Mouse (Mus musculus): ENCODE measurements around the gene Sema3g.

Sema3g gene

DNA sequence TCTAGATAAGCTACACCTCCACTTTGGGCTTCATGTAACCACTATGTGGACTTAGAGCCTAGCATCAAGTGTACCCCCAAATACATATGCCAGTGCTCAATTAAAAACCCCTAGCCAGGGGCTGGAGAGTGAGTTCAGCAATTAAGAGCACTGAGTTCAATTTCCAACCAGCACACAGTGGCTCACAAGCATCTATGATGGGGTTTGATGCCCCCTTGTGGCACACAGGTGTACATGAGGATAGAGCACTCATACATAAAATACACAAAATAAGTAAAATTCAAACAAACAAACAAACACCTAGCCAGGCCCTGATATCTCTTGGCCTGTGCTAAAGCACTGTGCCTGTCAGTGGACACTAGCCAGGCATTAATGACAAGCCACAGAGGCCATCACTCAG, 21.7 kb upstream of the Sema3g start:
- CTCF ChIA-PET, result no interaction called here

DNA sequence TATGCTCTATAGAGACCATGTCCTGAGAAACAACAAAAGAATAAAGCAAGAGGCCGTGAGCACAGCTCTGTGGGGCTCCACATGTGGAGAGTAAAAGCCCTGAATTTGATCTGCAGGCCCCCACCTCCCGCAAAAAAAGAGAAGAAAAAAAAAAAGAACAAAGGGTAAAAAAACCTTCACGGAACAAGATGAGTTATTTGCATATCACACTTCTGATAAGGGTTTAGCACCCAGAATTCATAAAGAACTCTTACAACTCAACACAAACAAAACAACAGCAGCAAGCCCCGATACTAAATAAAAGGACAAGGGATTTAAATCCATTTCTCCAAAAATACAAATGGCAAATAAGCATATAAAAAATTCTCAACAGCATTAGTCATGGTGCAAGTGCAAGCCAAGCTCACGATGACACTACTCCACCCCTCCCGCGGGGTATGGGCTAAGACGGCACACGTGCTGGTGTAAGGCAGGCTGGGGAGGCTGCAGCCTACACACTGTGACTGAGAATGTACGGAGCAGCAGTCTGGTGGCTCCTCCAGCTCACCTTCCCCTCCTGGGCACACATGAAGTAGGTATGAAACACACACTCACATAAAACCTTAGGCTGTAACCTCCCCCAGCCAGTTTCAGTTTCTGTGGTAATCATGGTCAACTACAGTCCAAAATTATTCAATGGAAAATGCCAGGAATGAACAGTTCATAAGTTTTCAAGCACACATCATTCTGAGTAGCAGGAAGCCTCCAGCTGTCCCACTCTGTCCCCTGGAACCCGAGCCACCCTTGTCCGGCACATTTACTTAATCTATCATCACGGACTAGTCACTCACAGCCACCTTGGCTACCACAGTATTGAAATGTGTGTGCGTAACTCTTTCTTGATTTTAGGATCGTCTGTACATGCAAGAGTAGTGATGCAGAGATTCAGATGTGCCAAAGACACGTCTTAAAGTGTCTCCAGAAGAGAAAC, 19.8 kb upstream of the Sema3g start:
- CTCF ChIA-PET, result interaction anchor here (0.6 to 0.7 kb wide), 2 partner anchors 10 to 619 kb away, joined by 3 to 6 read pairs; partner anchors contain the start of gene Tnnc1

DNA sequence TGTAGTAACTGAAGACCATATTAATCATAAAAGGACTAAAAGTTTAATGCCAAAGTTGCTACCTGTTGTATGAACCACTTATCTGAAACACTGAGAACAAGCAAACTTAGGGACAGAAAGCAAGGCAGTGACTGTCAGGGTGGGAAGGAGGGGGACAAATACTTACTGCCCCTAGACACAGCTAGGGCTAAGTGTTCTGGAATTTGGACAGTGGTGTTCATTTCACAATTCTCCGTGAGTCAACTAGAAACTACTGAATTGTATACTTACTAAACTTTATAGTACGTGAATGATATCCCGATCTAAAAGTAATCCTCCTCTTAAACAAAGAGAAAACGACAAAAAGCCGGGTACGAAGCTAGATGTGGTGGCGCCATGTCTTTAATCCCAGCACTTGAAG, 18.1 kb upstream of the Sema3g start:
- CTCF ChIA-PET, result interaction anchor here (0.7 kb wide), 1 partner anchor 68 kb away, joined by 3 read pairs; no protein-coding TSS in a partner anchor

DNA sequence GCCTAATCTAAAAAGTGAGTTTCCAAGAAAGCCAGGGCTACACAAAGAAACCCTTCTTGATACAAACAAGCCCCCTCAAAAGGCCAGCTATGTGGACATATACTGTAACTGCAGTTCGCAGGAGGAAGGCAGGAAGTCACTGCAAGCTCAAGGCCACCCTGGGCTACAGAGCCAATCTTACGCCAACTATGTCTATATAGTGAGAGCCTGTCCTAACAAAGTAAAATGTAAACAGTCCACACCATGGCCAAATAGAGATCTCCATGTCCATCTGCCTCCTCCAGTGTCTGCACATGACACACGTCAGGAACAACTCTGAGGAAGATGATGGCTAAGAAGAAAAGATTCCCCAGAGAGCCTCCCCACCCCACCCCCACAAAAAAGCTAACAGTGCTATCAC, 17.6 kb upstream of the Sema3g start:
- CTCF ChIA-PET, result interaction anchor here (0.7 kb wide), 1 partner anchor 68 kb away, joined by 3 read pairs; no protein-coding TSS in a partner anchor

GRCm38 (mm10) chr14:31204844-31205243, 12.8 kb upstream of the Sema3g start:
- CTCF ChIA-PET, result no interaction called here

DNA sequence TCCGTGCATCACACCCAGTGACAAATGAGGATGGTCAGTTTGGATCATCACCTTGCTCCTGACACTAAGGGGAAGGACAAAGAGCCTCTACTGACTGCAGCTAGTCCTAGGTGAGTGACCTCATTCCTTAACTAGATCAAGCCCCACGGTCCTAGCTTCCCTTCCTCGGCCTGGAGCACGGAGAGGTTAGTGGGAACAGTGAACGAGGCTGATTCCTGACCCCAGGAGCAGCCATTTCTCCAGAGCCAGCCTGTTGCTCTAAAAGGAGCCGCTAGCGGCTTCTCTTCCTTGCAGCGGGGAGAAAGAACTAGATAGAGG, 12.5 kb upstream of the Sema3g start:
- CTCF ChIA-PET, result no interaction called here

DNA sequence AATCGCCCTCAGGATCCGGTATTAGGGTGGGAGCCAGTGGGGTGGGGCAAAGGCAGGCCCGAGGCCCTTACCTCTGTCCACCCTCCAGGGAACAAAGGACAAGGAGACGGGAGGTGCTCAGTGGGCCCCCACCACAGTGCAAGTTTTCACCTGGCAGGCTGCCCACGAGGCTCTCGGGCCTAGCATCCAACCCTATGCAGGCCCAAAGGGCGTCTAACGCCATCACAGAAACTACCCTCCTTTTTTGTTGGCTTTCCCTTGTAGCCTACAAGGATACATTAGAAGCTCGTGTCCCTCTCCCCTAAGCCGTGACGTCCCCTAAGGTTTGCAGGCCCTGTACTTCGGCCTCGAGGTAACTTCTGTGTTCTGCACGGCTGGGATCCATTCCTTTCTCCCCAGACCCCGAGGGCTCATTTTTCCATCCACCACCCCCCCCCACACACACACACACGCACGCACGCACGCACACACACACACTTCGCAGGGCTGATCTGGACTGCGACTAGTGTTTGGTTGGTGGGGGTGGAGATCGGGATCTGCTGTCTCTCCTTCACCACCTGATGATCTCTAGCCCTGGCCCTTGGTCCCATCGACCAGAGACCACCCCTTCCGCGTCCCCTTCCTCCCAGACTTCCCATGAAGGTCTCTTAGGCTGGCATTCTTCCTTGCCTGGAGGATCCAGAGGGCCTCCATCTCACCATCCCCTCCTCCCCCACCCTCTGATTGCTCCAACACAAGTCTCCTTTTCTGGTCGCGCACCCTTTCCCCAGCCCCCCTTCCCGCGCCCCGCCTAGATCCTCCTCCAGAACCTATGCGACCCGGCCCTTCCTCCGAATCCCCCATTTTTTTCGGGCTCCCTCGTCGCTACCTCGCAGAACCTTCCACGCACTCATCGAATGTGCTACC, 11.8 kb upstream of the Sema3g start:
- CTCF ChIA-PET, result no interaction called here

DNA sequence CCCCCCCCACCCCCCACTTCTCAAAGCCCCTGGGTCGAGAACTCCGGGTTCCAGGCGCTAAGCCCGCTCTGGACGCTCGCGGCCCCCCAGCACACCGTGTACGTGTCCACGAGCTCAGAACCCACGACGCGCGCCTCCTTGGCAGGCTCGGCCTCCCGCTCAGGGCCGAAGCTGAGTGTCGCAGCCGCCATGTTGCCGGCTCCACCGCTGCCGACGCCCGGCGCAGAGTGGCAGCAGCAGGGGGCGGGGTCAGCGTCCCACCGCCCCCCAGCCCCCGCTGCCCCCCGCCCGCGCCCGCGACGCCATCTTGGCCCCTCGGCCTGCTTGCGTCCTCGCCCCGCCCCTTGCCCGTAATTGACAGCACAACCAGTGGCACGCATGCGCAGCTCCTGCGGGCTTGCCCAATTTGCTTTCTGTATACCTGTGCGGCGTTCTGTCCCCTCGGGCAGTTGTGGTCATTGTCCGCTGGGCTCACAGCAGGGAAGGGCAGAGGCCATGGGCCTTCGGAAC, 11.1 kb upstream of the Sema3g start:
- CTCF ChIA-PET, result no interaction called here

GRCm38 (mm10) chr14:31207070-31207830, 10.4 kb upstream of the Sema3g start:
- CTCF ChIA-PET, result interaction anchor here (0.6 to 0.7 kb wide), 2 partner anchors 193 to 400 kb away, joined by 3 to 6 read pairs; no protein-coding TSS in a partner anchor

DNA sequence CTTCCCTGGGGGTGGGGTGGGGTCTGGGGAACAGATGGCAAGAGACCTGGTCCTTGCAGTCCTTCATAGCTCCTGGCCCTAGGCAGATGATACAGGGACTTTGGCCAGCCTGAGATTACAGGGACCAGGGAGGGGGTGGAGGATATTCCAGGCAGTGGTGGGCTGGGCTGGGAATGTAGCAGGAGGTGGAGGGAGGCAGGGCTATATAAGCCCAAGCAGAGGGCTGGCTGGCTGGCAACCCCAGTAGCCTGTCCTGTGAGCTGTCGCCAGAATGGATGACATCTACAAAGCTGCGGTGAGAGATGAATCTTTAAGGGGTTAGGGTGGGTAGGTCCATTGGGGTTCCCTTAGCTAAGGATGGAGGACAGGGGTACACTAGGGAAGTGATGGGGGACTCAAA, 9.6 kb upstream of the Sema3g start, which contains the start of gene Tnnc1:
TSS of gene Tnnc1 (plus strand) at position 229 of the 400 bp plus-strand sequence.
- CTCF ChIA-PET, result interaction anchor here (0.6 to 0.7 kb wide), 2 partner anchors 11 to 399 kb away, joined by 3 to 6 read pairs; no protein-coding TSS in a partner anchor

GRCm38 (mm10) chr14:31209133-31209557, 8.5 kb upstream of the Sema3g start:
- CTCF ChIA-PET, result interaction anchor here (1.0 kb wide), 1 partner anchor 15 kb away, joined by 5 read pairs; no protein-coding TSS in a partner anchor

DNA sequence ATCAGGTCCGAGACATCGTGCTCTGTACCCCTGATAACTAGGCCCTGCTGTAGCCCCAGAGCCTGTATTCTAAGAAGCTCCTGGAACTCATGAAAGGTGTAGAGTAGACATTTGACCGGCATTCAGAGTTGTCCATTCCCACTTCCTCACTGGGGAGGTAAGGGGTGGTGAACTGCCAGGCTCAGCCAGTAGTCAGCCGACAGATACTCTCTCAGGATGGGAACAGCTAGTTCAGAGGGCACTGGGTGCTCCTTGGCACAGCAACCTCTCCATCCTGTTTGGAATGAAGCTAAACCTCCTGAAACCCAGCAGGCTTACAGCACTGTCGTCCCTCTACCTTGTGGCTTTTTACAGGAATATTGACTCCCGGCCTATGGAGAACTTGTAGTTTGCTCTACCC, 5.8 kb upstream of the Sema3g start:
- CTCF ChIA-PET, result no interaction called here

- CTCF ChIA-PET, result no interaction called here
These were observed 5.2 kb upstream of the Sema3g start for GRCm38 (mm10) chr14:31212499-31212898.

DNA sequence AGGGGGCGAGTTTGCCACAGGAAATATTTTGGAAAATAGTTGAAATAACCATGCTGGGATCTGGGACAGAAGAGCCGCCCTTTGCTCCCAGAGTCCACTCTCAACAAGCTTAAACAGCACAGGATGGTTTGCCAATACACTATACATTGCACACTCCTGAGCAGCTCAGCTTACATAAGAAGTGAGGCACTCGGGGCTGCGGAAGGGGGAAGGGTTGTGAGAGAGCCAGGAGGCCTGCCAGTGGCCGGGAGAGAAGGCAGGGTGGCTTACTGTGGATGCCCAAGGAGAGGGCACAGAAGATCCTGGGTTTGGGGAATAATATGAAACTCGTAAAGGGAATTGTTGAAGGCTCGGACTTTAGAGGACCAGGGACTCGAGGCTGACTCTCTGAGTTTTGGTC, 3.8 kb upstream of the Sema3g start:
- CTCF ChIA-PET, result no interaction called here

GRCm38 (mm10) chr14:31214684-31215083, 3.0 kb upstream of the Sema3g start:
- CTCF ChIA-PET, result interaction anchor here (0.7 to 1.1 kb wide), 2 partner anchors 110 to 1116 kb away, joined by 3 to 6 read pairs; no protein-coding TSS in a partner anchor

- CTCF ChIA-PET, result interaction anchor here (0.7 to 1.1 kb wide), 3 partner anchors 17 to 1117 kb away, joined by 3 to 6 read pairs (median 3); no protein-coding TSS in a partner anchor
These were observed 2.3 kb upstream of the Sema3g start for GRCm38 (mm10) chr14:31215157-31216002.

DNA sequence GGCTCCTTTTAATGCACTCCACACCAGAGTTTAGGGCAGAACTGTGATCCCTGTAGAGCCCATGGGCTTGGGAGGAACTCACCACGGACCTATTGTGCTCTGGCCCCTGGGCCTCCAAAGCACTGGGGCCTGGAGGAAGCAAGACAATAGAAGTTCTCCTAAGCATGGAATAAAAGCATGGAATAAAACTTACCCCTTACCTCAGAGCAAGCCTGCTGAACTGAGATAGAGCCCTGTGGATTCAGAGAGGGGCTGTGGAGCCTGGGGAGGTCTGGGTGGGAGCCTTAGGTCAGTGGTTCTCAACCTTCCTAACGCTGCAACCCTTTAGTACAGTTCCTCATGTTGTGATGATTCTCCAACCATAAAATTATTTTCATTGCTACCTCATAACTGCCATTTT, 814 bp upstream of the Sema3g start, which contains the start of gene Nisch:
TSS of gene Nisch (minus strand) at position 101 of the 400 bp plus-strand sequence.
- CTCF ChIA-PET, result interaction anchor here (0.5 to 2.4 kb wide), 3 partner anchors 14 to 1242 kb away, joined by 5 to 12 read pairs (median 7); no protein-coding TSS in a partner anchor

DNA sequence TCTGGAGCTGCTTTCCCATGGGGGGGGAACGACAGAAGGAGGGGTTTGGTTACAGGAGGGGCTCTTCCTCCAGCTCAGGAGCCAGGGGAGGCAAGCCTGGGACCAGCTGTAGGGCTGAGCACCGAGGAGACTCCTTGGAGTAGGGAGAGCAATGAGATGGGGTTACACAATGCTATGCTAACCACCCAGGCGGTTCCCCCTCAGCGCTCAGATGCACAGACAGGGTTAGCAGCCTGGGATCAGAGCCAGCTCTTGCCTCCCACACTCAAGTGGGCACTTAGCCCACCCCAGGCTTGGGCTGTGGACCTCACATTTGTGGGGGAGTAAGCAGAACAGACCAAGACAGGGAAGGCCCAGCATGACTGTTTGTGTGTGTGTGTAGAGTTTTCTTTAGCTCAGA, 9.3 kb downstream of the Sema3g start:
- CTCF ChIA-PET, result no interaction called here

DNA sequence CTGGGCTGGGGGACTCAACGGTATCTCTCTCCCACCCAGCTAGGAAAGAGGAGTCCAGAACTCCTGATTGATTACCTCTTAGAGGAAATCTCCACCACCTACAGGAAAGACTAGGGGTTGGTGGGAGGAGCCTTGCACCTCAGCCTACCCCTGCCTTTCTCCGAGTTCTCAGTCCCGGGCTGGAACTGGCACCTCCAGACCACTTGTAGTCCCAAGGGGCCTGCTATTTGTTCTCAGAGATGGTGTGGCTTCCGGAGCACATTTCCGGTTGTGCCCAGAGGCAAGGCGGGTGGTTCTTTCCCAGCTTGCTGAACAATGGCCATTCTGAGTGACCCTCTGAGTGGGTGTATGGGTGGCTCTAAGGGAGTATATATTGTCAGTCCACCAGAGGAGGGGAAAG, 10.6 kb downstream of the Sema3g start:
- CTCF ChIA-PET, result no interaction called here

DNA sequence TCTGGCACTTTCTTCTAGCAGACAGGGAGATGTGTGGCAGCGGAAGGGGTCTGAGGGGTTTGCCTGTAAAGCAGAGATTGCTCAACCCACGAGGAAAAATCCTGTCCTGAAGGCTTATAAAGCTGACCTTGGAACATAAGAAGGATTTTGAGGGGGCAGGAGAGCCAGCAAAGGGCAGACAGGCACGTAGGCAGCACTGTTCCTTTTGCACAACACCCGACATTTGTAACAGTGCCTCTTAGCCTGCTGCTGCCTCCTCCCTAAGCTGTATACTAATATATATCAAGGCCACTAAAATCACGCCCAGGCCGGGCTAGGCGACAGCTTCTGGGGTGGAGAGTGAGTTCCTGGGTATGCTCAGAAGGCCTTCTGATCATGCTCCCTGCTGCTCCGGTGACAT, 12.8 kb downstream of the Sema3g start:
- CTCF ChIA-PET, result interaction anchor here (0.6 to 2.3 kb wide), 2 partner anchors 12 to 17 kb away, joined by 3 to 12 read pairs; partner anchors contain the start of gene Sema3g

Measured in spleen, embryonic (tissue).